Mouse (Mus musculus) testis, adult 2 months (tissue): Measurements from ENCODE around the gene Zfyve28. TPM values are rescaled to one million over a fixed set of nuclear protein-coding genes. Genes with fewer than 3 reads are reported as not detected.
A peak's percentile ranks its signal among the peaks of the same experiment; 100 is the strongest.

Experiments
- H3K27ac ChIP-seq: fragments of 200-500 bp; 2 replicates; pipeline ENCODE4 v1.5.1; 2012; ENCODE audit warnings: low read depth, low read length; ENCODE audit not compliant: control insufficient read depth, insufficient read depth
- H3K27me3 ChIP-seq: fragments of 200-500 bp; 2 replicates; pipeline ENCODE4 v1.6.1; 2012; ENCODE audit warnings: mild to moderate bottlenecking, low read length, moderate library complexity; ENCODE audit not compliant: control insufficient read depth, insufficient read depth
- H3K36me3 ChIP-seq: fragments of 200-500 bp; 2 replicates; pipeline ENCODE4 v1.6.1; 2012; ENCODE audit warnings: mild to moderate bottlenecking, low read length; ENCODE audit not compliant: control insufficient read depth, insufficient read depth
- H3K4me1 ChIP-seq: fragments of 200-500 bp; 2 replicates; pipeline ENCODE4 v1.6.1; 2012; ENCODE audit warnings: low read length; ENCODE audit not compliant: control insufficient read depth, insufficient read depth
- H3K4me3 ChIP-seq: fragments of 200-500 bp; 2 replicates; pipeline ENCODE4 v1.5.1; 2012; ENCODE audit warnings: low read depth, mild to moderate bottlenecking, low read length, moderate library complexity, mixed read lengths; ENCODE audit not compliant: control insufficient read depth
- CTCF ChIP-seq: fragments of 200-500 bp; IDR thresholded peaks from 2 replicates; pipeline ENCODE4 v1.5.1; 2012; ENCODE audit warnings: low read depth, mild to moderate bottlenecking, inconsistent platforms, low read length, moderate library complexity; ENCODE audit not compliant: control insufficient read depth, insufficient read depth, insufficient replicate concordance
- POLR2A ChIP-seq: fragments of 200-500 bp; IDR thresholded peaks from 2 replicates; pipeline ENCODE4 v1.6.1; 2012; ENCODE audit warnings: low read depth, mild to moderate bottlenecking, inconsistent platforms, low read length, moderate library complexity; ENCODE audit not compliant: control insufficient read depth
- polyA plus RNA-seq: library from polyadenylated mRNA; depleted of rRNA; stranded (reverse); fragments of >200 nt; gene quantifications from 2 replicates; pipeline ENCODE4 v1.2.3, GENCODE M21; 2012

Gene Zfyve28
- polyA plus RNA-seq, 1 experiment: 2.5 TPM

DNA sequence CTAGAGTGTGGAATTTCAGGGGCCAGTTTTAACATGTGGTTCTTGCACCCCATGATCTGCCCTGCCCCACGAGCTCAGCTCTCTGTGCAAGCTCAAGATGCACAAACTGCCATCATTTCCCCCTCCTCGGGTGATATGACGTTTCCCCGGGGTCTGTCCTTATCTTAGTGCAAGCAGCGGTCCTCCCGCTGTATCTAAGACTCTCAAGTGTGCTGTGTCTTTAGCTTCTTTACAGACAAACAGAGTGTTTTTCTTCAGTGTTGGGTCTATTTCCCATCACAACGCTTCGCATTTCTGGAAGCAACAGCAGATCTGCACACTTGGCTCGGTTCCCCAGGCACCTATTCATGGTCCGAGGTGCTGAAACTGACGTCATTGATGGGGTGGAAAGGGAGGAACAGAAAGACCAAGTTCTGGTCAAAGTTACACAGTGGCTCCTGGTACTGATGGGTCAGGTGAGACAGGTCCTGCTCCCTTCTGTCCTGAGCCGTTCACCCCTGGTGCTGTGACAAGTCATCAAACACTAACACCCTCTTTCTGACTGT lies 18.3 kb downstream of the Zfyve28 start:
- Histone ChIP-seq H3K27ac (no peak overlapping the region), H3K36me3 (no peaks in the 10 kb centered on the region), H3K27me3 (no peaks in the 10 kb centered on the region), H3K4me3 (no peak overlapping the region), H3K4me1 (no peaks in the 10 kb centered on the region)
- TF ChIP-seq CTCF: no peak
- no peak for TF ChIP-seq POLR2A

DNA sequence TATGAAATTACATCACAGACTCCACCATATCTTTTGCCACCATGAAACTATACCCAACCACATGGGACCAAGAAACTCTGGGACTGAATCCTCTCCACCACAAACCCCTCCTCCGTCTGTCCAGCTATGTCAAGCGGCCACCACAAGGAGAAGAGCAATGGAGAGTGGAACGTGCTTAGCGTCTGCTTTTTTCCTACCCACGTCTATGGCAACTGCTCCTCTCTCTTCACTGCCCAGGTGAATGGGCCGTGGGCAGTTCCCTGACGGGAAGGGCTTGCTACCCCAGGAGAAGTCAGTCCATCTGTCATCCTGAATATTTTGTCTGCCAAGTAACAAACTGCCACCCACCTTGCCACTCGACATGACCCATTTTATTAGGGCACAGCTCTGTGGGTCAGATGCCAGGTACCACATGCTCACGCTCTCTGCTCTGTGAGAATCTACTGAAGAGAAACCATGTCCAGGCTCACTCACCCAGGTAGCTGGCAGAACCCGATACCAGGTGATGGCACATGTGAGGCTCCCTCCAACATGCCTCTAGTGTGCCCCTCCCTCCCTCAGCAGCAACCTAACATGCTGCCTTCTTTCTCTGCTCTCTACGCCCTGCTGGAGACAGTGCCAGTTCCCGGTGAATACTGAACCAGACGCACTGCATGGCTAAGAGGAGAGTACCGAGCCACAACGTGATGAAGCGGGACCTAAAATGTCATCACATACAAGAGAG lies 18.9 kb downstream of the Zfyve28 start:
- no peaks in the 10 kb centered on the region for H3K36me3 ChIP-seq
- no peak overlapping the region for H3K27ac ChIP-seq
- no peak overlapping the region for H3K4me3 ChIP-seq
- H3K4me1 ChIP-seq: no peaks in the 10 kb centered on the region
- TF ChIP-seq CTCF (no peak), POLR2A (no peak)
- H3K27me3 ChIP-seq: no peaks in the 10 kb centered on the region

DNA sequence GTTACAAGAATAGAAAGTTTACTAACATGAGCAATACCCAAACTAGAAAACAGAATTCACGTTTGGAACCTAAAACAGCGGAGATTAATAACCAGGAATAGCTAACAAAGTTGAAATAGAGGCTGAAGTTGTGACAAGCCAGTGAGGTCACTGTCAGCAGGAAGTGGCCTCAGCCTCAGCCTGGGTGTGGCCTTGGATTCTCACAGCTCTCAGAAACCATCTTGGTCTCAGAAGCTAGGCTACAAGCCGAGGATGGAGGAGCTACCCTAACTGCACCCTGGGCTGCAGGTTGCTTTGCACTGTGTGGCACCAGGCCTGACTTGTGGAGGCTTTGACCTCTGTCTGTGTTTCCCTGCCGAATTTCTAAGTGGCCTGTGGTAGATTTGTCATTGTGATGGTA lies 22.2 kb downstream of the Zfyve28 start:
- Histone ChIP-seq H3K4me1 (no peaks in the 10 kb centered on the region), H3K27me3 (no peaks in the 10 kb centered on the region), H3K4me3 (no peak overlapping the region), H3K36me3 (no peaks in the 10 kb centered on the region), H3K27ac (no peak overlapping the region)
- no peak for TF ChIP-seq CTCF
- no peak for TF ChIP-seq POLR2A

DNA sequence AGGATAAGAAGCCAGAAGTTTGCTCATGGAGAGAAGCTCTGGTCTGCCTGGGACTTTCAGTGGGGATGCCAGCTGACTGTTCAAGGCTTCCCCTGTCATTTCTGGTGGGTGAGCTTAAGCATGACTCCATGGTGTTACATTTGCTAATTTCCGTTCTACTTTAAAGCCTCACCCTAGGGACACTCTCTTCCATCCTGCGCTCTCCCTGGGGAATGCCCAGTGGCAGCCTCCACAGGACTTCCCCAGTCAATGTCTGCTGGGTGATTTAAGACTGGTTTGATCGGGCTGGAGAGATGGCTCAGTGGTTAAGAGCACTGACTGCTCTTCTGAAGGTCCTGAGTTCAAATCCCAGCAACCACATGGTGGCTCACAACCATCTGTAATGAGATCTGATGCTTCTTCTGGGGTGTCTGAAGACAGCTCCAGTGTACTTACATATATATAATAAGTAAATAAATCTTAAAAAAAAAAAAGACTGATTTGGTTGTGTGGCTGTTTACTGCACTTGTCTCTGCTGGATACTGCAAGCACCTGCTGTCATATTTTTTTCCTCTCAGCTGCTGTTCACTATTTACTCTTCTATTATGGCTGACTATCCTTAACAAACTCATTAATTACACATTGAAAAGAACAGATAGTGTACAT lies 29.0 kb downstream of the Zfyve28 start:
- Histone ChIP-seq H3K27me3 (no peaks in the 10 kb centered on the region), H3K27ac (no peak overlapping the region), H3K4me1 (no peaks in the 10 kb centered on the region), H3K36me3 (no peaks in the 10 kb centered on the region), H3K4me3 (no peak overlapping the region)
- no peak for TF ChIP-seq CTCF
- no peak for TF ChIP-seq POLR2A

DNA sequence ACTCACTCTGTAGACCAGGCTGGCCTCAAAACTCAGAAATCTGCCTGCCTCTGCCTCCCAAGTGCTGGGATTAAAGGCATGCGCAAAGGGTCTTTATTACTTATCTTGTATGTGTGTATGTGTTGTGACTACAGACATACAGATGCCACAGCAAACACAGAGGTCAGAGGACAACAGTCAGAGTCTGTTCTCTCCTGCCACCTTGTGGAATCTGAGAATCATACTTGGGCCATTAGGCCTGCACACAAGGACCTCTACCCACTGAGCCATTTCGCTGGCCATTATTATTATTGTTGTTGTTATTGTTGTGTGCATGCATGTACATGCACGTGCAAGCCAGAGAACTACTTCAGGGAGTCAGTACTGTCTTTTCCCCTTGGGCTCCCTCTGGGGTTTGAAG lies 33.1 kb downstream of the Zfyve28 start:
- Histone ChIP-seq H3K27me3 (no peaks in the 10 kb centered on the region), H3K4me3 (no peak overlapping the region), H3K36me3 (no peaks in the 10 kb centered on the region), H3K4me1 (no peaks in the 10 kb centered on the region), H3K27ac (no peak overlapping the region)
- no peak for TF ChIP-seq POLR2A
- TF ChIP-seq CTCF: no peak

DNA sequence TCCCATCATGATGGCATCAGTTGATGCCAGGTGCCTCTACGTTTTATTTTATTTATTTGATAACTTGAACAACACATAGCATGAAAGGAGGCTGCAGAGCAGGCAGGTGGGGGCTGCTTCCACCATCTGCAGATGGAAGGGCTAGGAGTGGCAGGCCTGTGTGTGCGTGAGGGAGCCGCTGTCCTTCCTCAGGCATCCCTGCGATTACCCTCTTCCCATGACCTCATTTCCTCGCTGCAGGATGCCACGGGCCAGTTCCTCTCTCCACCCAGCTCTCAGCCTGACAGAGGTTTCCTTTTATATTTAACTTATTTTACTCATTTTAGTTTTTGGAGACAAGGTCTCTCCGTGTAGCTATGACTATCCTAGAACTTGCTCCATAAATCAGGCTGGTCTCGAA lies 33.9 kb downstream of the Zfyve28 start:
- no peaks in the 10 kb centered on the region for H3K36me3 ChIP-seq
- H3K4me1 ChIP-seq: no peaks in the 10 kb centered on the region
- no peak overlapping the region for H3K4me3 ChIP-seq
- TF ChIP-seq POLR2A: no peak
- no peak for TF ChIP-seq CTCF
- H3K27ac ChIP-seq: no peak overlapping the region
- no peaks in the 10 kb centered on the region for H3K27me3 ChIP-seq

DNA sequence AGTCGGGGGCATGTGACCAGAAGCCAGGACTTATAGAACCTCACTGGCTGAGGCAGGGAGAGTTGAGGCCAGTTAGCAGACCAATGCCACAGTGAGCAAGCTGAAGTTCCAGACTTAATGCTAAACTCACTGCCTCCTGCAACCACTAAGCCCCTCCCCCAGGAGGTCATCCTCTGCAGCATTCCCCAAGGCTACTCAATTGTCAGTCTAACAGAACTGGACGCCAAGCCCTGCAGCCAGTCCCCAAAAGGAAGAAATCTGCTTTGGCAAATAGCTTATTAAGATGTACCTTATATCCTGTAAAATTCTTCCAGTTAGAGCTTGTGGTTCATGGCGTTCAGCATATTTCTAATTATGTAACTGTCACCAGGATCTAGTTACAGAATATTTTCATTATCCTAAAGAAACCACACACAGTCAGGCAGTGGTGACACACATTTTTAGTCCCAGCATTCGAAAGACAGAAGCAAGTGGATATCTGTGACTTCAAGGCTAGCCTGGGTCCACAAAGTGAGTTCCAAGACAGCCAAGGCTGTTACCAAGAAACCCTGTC lies 35.2 kb downstream of the Zfyve28 start:
- peak overlapping the region; percentile 71 for H3K27ac ChIP-seq
- H3K4me1 ChIP-seq: no peaks in the 10 kb centered on the region
- H3K36me3 ChIP-seq: no peaks in the 10 kb centered on the region
- no peak overlapping the region for H3K4me3 ChIP-seq
- TF ChIP-seq CTCF (no peak), POLR2A (no peak)
- no peaks in the 10 kb centered on the region for H3K27me3 ChIP-seq
